Mouse (Mus musculus) stomach, embryonic 16.5 days (tissue): ENCODE data around the gene Olfr1386. TPM values are rescaled to one million over a fixed set of nuclear protein-coding genes. Genes with fewer than 3 reads are reported as not detected.

ENCODE experiments used
- ATAC-seq: fragments of 200-750 bp; cut with Nextera tagmentation; 2 replicates; pipeline ENCODE4 v1.8.0; 2017; ENCODE audit warnings: moderate number of reproducible peaks, moderate TSS enrichment; ENCODE audit not compliant: insufficient read depth, low FRiP score
- H3K27ac ChIP-seq: fragments of 300-500 bp; sonication (generic); 2 replicates; pipeline ENCODE4 v1.5.1; 2014; ENCODE audit warnings: low read length
- H3K27me3 ChIP-seq: fragments of 300-500 bp; sonication (generic); 2 replicates; pipeline ENCODE4 v1.6.1; 2014; ENCODE audit warnings: low read length, control low read depth, mixed read lengths; ENCODE audit not compliant: control insufficient read depth, insufficient read depth
- H3K36me3 ChIP-seq: fragments of 300-500 bp; sonication (generic); 2 replicates; pipeline ENCODE4 v1.6.1; 2014; ENCODE audit warnings: low read length; ENCODE audit not compliant: control insufficient read depth, insufficient read depth
- H3K4me1 ChIP-seq: fragments of 300-500 bp; sonication (generic); 2 replicates; pipeline ENCODE4 v1.6.1; 2014; ENCODE audit warnings: low read length, control low read depth, mixed read lengths; ENCODE audit not compliant: control insufficient read depth, insufficient read depth
- H3K4me2 ChIP-seq: fragments of 300-500 bp; sonication (generic); 2 replicates; pipeline ENCODE4 v1.6.1; 2014; ENCODE audit warnings: low read depth, low read length, mixed read lengths
- H3K4me3 ChIP-seq: fragments of 300-500 bp; sonication (generic); replicated peaks from 2 replicates; pipeline ENCODE4 v1.5.1; 2014; ENCODE audit warnings: mild to moderate bottlenecking, low read length
- H3K9ac ChIP-seq: fragments of 300-500 bp; sonication (generic); 2 replicates; pipeline ENCODE4 v1.6.1; 2014; ENCODE audit warnings: low read length
- H3K9me3 ChIP-seq: fragments of 300-500 bp; sonication (generic); replicated peaks from 2 replicates; pipeline ENCODE4 v1.6.1; 2016; ENCODE audit warnings: low read length, control low read depth; ENCODE audit not compliant: control insufficient read depth
- polyA plus RNA-seq: library from polyadenylated mRNA; unstranded; fragments of >200 nt; fragmentation: Nextera tagmentation; extraction: Ambion mirVana; gene quantifications from 2 replicates; pipeline ENCODE4 v1.2.1, GENCODE M21; 2015

The Olfr1386 gene
- polyA plus RNA-seq, 1 experiment from 2014 or later: not detected

- Histone ChIP-seq H3K36me3 (no peaks in the 10 kb centered on the region), H3K9me3 (no peaks in the 10 kb centered on the region), H3K27me3 (no peaks in the 10 kb centered on the region), H3K27ac (no peak within 1 kb of the TSS), H3K9ac (no peak within 1 kb of the TSS), H3K4me2 (no peak within 1 kb of the TSS), H3K4me1 (no peaks in the 10 kb centered on the region), H3K4me3 (no peak within 1 kb of the TSS)
- no peak for ATAC-seq
Observed at GRCm38 (mm10) chr11:49519348-49519747, 54.5 kb downstream of the Olfr1386 start, which contains the start of gene Olfr1383. Gene Olfr1383, plus strand, starts transcription at chr11:49519648.

Other genes with a start within 250 kb of the Olfr1386 start
- gene Mgat1, start 220.9 kb upstream of the Olfr1386 start, polyA plus RNA-seq: 65.9 and 70.1 TPM in 2 replicates
- gene Olfr1393, start 186.7 kb upstream of the Olfr1386 start, polyA plus RNA-seq: 0.10 TPM in 1 of 2 replicates, not detected in the other
- 0.08 TPM in 1 of 2 replicates, not detected in the other for gene Olfr1392, start 179.8 kb upstream of the Olfr1386 start, polyA plus RNA-seq
- gene Olfr10, start 160.3 kb upstream of the Olfr1386 start, polyA plus RNA-seq: not detected in 2 replicates
- gene Olfr1391, start 142.3 kb upstream of the Olfr1386 start, polyA plus RNA-seq: not detected in 2 replicates
- gene Olfr1390, start 129.9 kb upstream of the Olfr1386 start, polyA plus RNA-seq: not detected in 2 replicates
- not detected in 2 replicates for gene Olfr1389, start 42.0 kb upstream of the Olfr1386 start, polyA plus RNA-seq
- gene Olfr1388, start 28.4 kb upstream of the Olfr1386 start, polyA plus RNA-seq: 0.18 TPM in 1 of 2 replicates, not detected in the other
- gene Olfr1387, start 9.7 kb upstream of the Olfr1386 start, polyA plus RNA-seq: not detected in 2 replicates
- not detected in 2 replicates for gene Olfr1385, start 24.0 kb downstream of the Olfr1386 start, polyA plus RNA-seq
- gene Olfr1384, start 41.7 kb downstream of the Olfr1386 start, polyA plus RNA-seq: not detected in 2 replicates
- not detected in 2 replicates for gene Olfr1383, start 54.6 kb downstream of the Olfr1386 start, polyA plus RNA-seq
- not detected in 2 replicates for gene Olfr1382, start 63.2 kb downstream of the Olfr1386 start, polyA plus RNA-seq
- not detected in 2 replicates for gene Olfr1381, start 78.4 kb downstream of the Olfr1386 start, polyA plus RNA-seq
- not detected in 2 replicates for gene Olfr1380, start 91.8 kb downstream of the Olfr1386 start, polyA plus RNA-seq
- 5.5 and 5.8 TPM in 2 replicates for gene Flt4, start 144.2 kb downstream of the Olfr1386 start, polyA plus RNA-seq
- gene Scgb3a1, start 198.6 kb downstream of the Olfr1386 start, polyA plus RNA-seq: not detected in 2 replicates
- 30.9 and 33.7 TPM in 2 replicates for gene Cnot6, start 247.7 kb downstream of the Olfr1386 start, polyA plus RNA-seq